8 mouse cellular contexts compared by ENCODE assay signal in genomic region chr19:25400212-25400913, GRCm38 (mm10).
DNase-seq lines count a peak whose midpoint lies in the region; ATAC-seq and TF ChIP-seq lines count a peak whose summit lies in the region.

No protein-coding gene starts in this region.

- DNase-seq in heart, postnatal 10 days = no peak
- peak; percentile 41 to 43 for DNase-seq in kidney, adult 8-10 months
- no peak for DNase-seq in cerebellum, adult 9-11 months
- DNase-seq in thymus, postnatal 10 days (ENCODE audit: low spot score in 2 of 2) = no peak

- H3ac ChIP-seq in myocyte (ENCODE audit: control insufficient read depth, insufficient read length) = no peak overlapping the region

- H3K9ac ChIP-seq in heart, embryonic 12.5 days = no peak overlapping the region; the same call in 1 of the 2 replicates
- no peak overlapping the region for H3K9ac ChIP-seq in embryonic facial prominence, embryonic 15.5 days

- peaks cover 5% of the 10 kb centered on the region for H3K36me3 ChIP-seq in heart, embryonic 12.5 days
- H3K36me3 ChIP-seq in embryonic facial prominence, embryonic 15.5 days = no peaks in the 10 kb centered on the region
- H3K36me3 ChIP-seq in myocyte (ENCODE audit: control insufficient read depth, insufficient read depth) = no peaks in the 10 kb centered on the region

- H3K27me3 ChIP-seq in heart, embryonic 12.5 days (replicated peaks) = no peaks in the 10 kb centered on the region
- no peaks in the 10 kb centered on the region for H3K27me3 ChIP-seq in embryonic facial prominence, embryonic 15.5 days
- no peaks in the 10 kb centered on the region for H3K27me3 ChIP-seq in myocyte (ENCODE audit: control insufficient read depth, insufficient read depth, insufficient read length)

- 0 out of 2 replicates have a peak, but pooled peaks cover 4% of the 10 kb centered on the region for H3K9me3 ChIP-seq in heart, embryonic 12.5 days (replicated peaks)
- H3K9me3 ChIP-seq in embryonic facial prominence, embryonic 15.5 days (replicated peaks) = no peaks in the 10 kb centered on the region

- intact Hi-C loops in heart, postnatal 10 days (cut with DNase I) = no loop called here

- no peak for TF ChIP-seq POLR2A in myocyte (IDR thresholded peaks at IDR 0.05; ENCODE audit: insufficient read length, low read depth)

- peak; percentile 46; the same call in 1 of the 2 replicates for ATAC-seq in heart, embryonic 12.5 days (ENCODE audit: insufficient number of reproducible peaks, low FRiP score)
- 0 out of 2 replicates have a peak, but pooled peaks have one; percentile 39 for ATAC-seq in embryonic facial prominence, embryonic 15.5 days (ENCODE audit: insufficient number of reproducible peaks, low FRiP score, low TSS enrichment, low read depth)
- ATAC-seq in megakaryocyte progenitor cell, adult 5-6 weeks (replicated peaks; ENCODE audit: poor library complexity) = no peak

- 44% methylated on average over 13 of the region's 13 CpGs for WGBS in heart, embryonic 12.5 days
- WGBS in embryonic facial prominence, embryonic 15.5 days = 29% methylated on average over 13 of the region's 13 CpGs

- H3K79me2 ChIP-seq in myocyte (ENCODE audit: control insufficient read depth, insufficient read depth) = no peaks in the 10 kb centered on the region

- peak overlapping the region; percentile 91 for H3K27ac ChIP-seq in heart, embryonic 12.5 days (ENCODE audit: poor library complexity, severe bottlenecking)
- peak overlapping the region; percentile 25; the same call in 1 of the 2 replicates for H3K27ac ChIP-seq in embryonic facial prominence, embryonic 15.5 days (replicated peaks)

- no peak overlapping the region for H3K4me3 ChIP-seq in heart, embryonic 12.5 days
- H3K4me3 ChIP-seq in embryonic facial prominence, embryonic 15.5 days (replicated peaks) = no peak overlapping the region
- H3K4me3 ChIP-seq in myocyte = no peak overlapping the region

- peaks cover 83% of the 10 kb centered on the region for H3K4me1 ChIP-seq in heart, embryonic 12.5 days (replicated peaks)
- H3K4me1 ChIP-seq in embryonic facial prominence, embryonic 15.5 days = peaks cover 31% of the 10 kb centered on the region

- H3K4me2 ChIP-seq in heart, embryonic 12.5 days = peak overlapping the region; percentile 50
- peak overlapping the region; percentile 8 for H3K4me2 ChIP-seq in embryonic facial prominence, embryonic 15.5 days (replicated peaks)
- H3K4me2 ChIP-seq in myocyte (ENCODE audit: low read depth) = peak overlapping the region; percentile 69

TF ChIP-seq in myocyte, 11 proteins besides CTCF, POLR2A, EP300 and RAD21:
- TF ChIP-seq MYOD1 (IDR thresholded peaks at IDR 0.05; ENCODE audit: control insufficient read depth in 1 of 3, insufficient read length in 2 of 3, low read depth in 2 of 3) = no peak
- TF ChIP-seq E2F4 (IDR thresholded peaks at IDR 0.05; ENCODE audit: insufficient read depth) = no peak

Comparison
In these comparisons a context has a peak if more than half of its experiments do, and no peak if none do; other contexts are left out.
1. H3K4me2 ChIP-seq: peak in every context shown above with its lines; median percentile 69 in myocyte; 50 in heart, embryonic 12.5 days; 8 in embryonic facial prominence, embryonic 15.5 days.
2. DNase-seq: peak in kidney, adult 8-10 months (2 of 2); none in heart, postnatal 10 days (0 of 2), cerebellum, adult 9-11 months (single experiment) and thymus, postnatal 10 days (0 of 2).